Mouse (Mus musculus) limb, embryonic 12.5 days (tissue): Measurements from ENCODE around the gene G6pc2. TPM values are rescaled to one million over a fixed set of nuclear protein-coding genes. Genes with fewer than 3 reads are reported as not detected.

Experiments
- ATAC-seq: fragments of 200-750 bp; cut with Nextera tagmentation; 2 replicates; pipeline ENCODE4 v1.8.0; 2017; ENCODE audit warnings: low read depth, moderate TSS enrichment; ENCODE audit not compliant: insufficient number of reproducible peaks, insufficient read depth, low FRiP score, low TSS enrichment
- H3K27ac ChIP-seq: fragments of 300-500 bp; sonication (generic); 2 replicates; pipeline ENCODE4 v1.5.1; 2016; ENCODE audit warnings: mild to moderate bottlenecking, moderate library complexity
- H3K27me3 ChIP-seq: fragments of 300-500 bp; sonication (generic); 2 replicates; pipeline ENCODE4 v1.6.1; 2016; ENCODE audit warnings: mild to moderate bottlenecking, moderate library complexity
- H3K36me3 ChIP-seq: fragments of 300-500 bp; sonication (generic); 2 replicates; pipeline ENCODE4 v1.6.1; 2016; ENCODE audit warnings: mild to moderate bottlenecking, moderate library complexity
- H3K4me1 ChIP-seq: fragments of 300-500 bp; sonication (generic); replicated peaks from 2 replicates; pipeline ENCODE4 v1.6.1; 2016
- H3K4me2 ChIP-seq: fragments of 300-500 bp; sonication (generic); 2 replicates; pipeline ENCODE4 v1.6.1; 2016; ENCODE audit warnings: mild to moderate bottlenecking, moderate library complexity
- H3K4me3 ChIP-seq: fragments of 300-500 bp; sonication (generic); replicated peaks from 2 replicates; pipeline ENCODE4 v1.5.1; 2016; ENCODE audit warnings: mild to moderate bottlenecking
- H3K9ac ChIP-seq: fragments of 300-500 bp; sonication (generic); replicated peaks from 2 replicates; pipeline ENCODE4 v1.6.1; 2016; ENCODE audit warnings: mild to moderate bottlenecking, moderate library complexity
- H3K9me3 ChIP-seq: fragments of 300-500 bp; sonication (generic); 2 replicates; pipeline ENCODE4 v1.6.1; 2016; ENCODE audit warnings: mild to moderate bottlenecking, moderate library complexity
- WGBS: fragments of 180-500 bp; shearing (Covaris S2); methylation state at CpG from one replicate; pipeline ENCODE4 v1.1.7; 2016; 5-methylcytosine and 5-hydroxymethylcytosine counted together
- polyA plus RNA-seq: library from polyadenylated mRNA; unstranded; fragments of >200 nt; fragmentation: Nextera tagmentation; extraction: Ambion mirVana; gene quantifications from 2 replicates; pipeline ENCODE4 v1.2.1, GENCODE M21; 2016

G6pc2 gene
- polyA plus RNA-seq, 1 experiment from 2014 or later: not detected

- H3K4me2 ChIP-seq: no peak overlapping the region
- H3K27ac ChIP-seq: no peak overlapping the region
- 85% methylated on average over 9 of the region's 9 CpGs for WGBS
- H3K9me3 ChIP-seq: no peaks in the 10 kb centered on the region
- no peak overlapping the region for H3K4me3 ChIP-seq
- H3K9ac ChIP-seq: no peak overlapping the region
- ATAC-seq: no peak
- H3K27me3 ChIP-seq: no peaks in the 10 kb centered on the region
- no peaks in the 10 kb centered on the region for H3K4me1 ChIP-seq
- no peaks in the 10 kb centered on the region for H3K36me3 ChIP-seq
Measured at GRCm38 (mm10) chr2:69239315-69239714, 28.4 kb downstream of the G6pc2 start.

GRCm38 (mm10) chr2:69244924-69245323, 34.1 kb downstream of the G6pc2 start:
- H3K9ac ChIP-seq: no peak overlapping the region
- WGBS: 66% methylated on average over 2 of the region's 2 CpGs
- no peak for ATAC-seq
- H3K4me1 ChIP-seq: no peaks in the 10 kb centered on the region
- no peak overlapping the region for H3K4me2 ChIP-seq
- H3K27ac ChIP-seq: no peak overlapping the region
- H3K9me3 ChIP-seq: no peaks in the 10 kb centered on the region
- H3K27me3 ChIP-seq: no peaks in the 10 kb centered on the region
- no peak overlapping the region for H3K4me3 ChIP-seq
- H3K36me3 ChIP-seq: no peaks in the 10 kb centered on the region

GRCm38 (mm10) chr2:69247081-69247480, 36.2 kb downstream of the G6pc2 start:
- ATAC-seq: no peak
- H3K4me1 ChIP-seq: no peaks in the 10 kb centered on the region
- WGBS: 98% methylated on average over 1 of the region's 1 CpGs
- H3K4me3 ChIP-seq: no peak overlapping the region
- H3K36me3 ChIP-seq: no peaks in the 10 kb centered on the region
- H3K9me3 ChIP-seq: no peaks in the 10 kb centered on the region
- H3K27me3 ChIP-seq: no peaks in the 10 kb centered on the region
- no peak overlapping the region for H3K9ac ChIP-seq
- no peak overlapping the region for H3K27ac ChIP-seq
- no peak overlapping the region for H3K4me2 ChIP-seq

- H3K4me2 ChIP-seq: no peak overlapping the region
- no peak overlapping the region for H3K27ac ChIP-seq
- no peak for ATAC-seq
- no peaks in the 10 kb centered on the region for H3K27me3 ChIP-seq
- H3K4me1 ChIP-seq: no peaks in the 10 kb centered on the region
- H3K9me3 ChIP-seq: no peaks in the 10 kb centered on the region
- WGBS: 57% methylated on average over 16 of the region's 16 CpGs
- H3K36me3 ChIP-seq: no peaks in the 10 kb centered on the region
- no peak overlapping the region for H3K4me3 ChIP-seq
- no peak overlapping the region for H3K9ac ChIP-seq
Measured at GRCm38 (mm10) chr2:69248221-69248755, 37.4 kb downstream of the G6pc2 start.

- Histone ChIP-seq H3K4me3 (no peak overlapping the region), H3K9me3 (no peaks in the 10 kb centered on the region), H3K27ac (no peak overlapping the region), H3K27me3 (no peaks in the 10 kb centered on the region), H3K4me1 (0 out of 2 replicates have a peak, but pooled peaks cover 4% of the 10 kb centered on the region), H3K36me3 (no peaks in the 10 kb centered on the region), H3K4me2 (no peak overlapping the region), H3K9ac (no peak overlapping the region)
- no peak for ATAC-seq
Measured at GRCm38 (mm10) chr2:69264069-69264618, 53.3 kb downstream of the G6pc2 start.

- Histone ChIP-seq H3K4me2 (no peak overlapping the region), H3K9me3 (no peaks in the 10 kb centered on the region), H3K4me3 (no peak overlapping the region), H3K27me3 (no peaks in the 10 kb centered on the region), H3K36me3 (no peaks in the 10 kb centered on the region), H3K4me1 (no peaks in the 10 kb centered on the region), H3K27ac (no peak overlapping the region), H3K9ac (no peak overlapping the region)
- WGBS: 5% methylated on average over 1 of the region's 1 CpGs
- ATAC-seq: no peak
Measured at GRCm38 (mm10) chr2:69275875-69276274, 65.0 kb downstream of the G6pc2 start.

Other genes with a start within 250 kb of the G6pc2 start
- 1.1 and 1.9 TPM in 2 replicates for gene Nostrin, start 75.3 kb upstream of the G6pc2 start, polyA plus RNA-seq
- 193 and 196 TPM in 2 replicates for gene Spc25, start 4.9 kb upstream of the G6pc2 start, polyA plus RNA-seq
- not detected in 2 replicates for gene Abcb11, start 131.5 kb downstream of the G6pc2 start, polyA plus RNA-seq
- gene Dhrs9, start 169.4 kb downstream of the G6pc2 start, polyA plus RNA-seq: not detected in 2 replicates